Mouse (Mus musculus) lung, postnatal 0 days (tissue): Measurements from ENCODE around the gene Efcab8. TPM values are rescaled to one million over a fixed set of nuclear protein-coding genes. Genes with fewer than 3 reads are reported as not detected.
"Not testable (repeated sequence)": the region's sequence is repeated elsewhere in the genome, so short reads cannot be mapped to it uniquely, and the experiment has no call there.

Experiments
- ATAC-seq: fragments of 200-750 bp; cut with Nextera tagmentation; 2 replicates; pipeline ENCODE4 v1.8.0; 2017; ENCODE audit warnings: moderate library complexity
- DNase-seq: peaks from one replicate; pipeline ENCODE4 v3.0.0-alpha.2; 2016; ENCODE audit warnings: low spot score
- H3K27ac ChIP-seq: fragments of 300-500 bp; sonication (generic); 2 replicates; pipeline ENCODE4 v1.5.1; 2014; ENCODE audit warnings: antibody characterized with exemption, mild to moderate bottlenecking, low read length, mixed read lengths
- H3K27me3 ChIP-seq: fragments of 300-500 bp; sonication (generic); replicated peaks from 2 replicates; pipeline ENCODE4 v1.6.1; 2014; ENCODE audit warnings: low read length, mixed read lengths; ENCODE audit not compliant: insufficient read depth
- H3K36me3 ChIP-seq: fragments of 300-500 bp; sonication (generic); 2 replicates; pipeline ENCODE4 v1.6.1; 2014; ENCODE audit warnings: low read length, mixed read lengths; ENCODE audit not compliant: insufficient read depth
- H3K4me1 ChIP-seq: fragments of 300-500 bp; sonication (generic); 2 replicates; pipeline ENCODE4 v1.6.1; 2014; ENCODE audit warnings: antibody characterized with exemption, low read depth, low read length, mixed read lengths; ENCODE audit not compliant: insufficient read depth
- H3K4me2 ChIP-seq: fragments of 300-500 bp; sonication (generic); replicated peaks from 2 replicates; pipeline ENCODE4 v1.6.1; 2014; ENCODE audit warnings: low read depth, mild to moderate bottlenecking, low read length, moderate library complexity, mixed read lengths
- H3K4me3 ChIP-seq: fragments of 300-500 bp; sonication (generic); 2 replicates; pipeline ENCODE4 v1.5.1; 2014; ENCODE audit warnings: low read depth, low read length
- H3K9ac ChIP-seq: fragments of 300-500 bp; sonication (generic); replicated peaks from 2 replicates; pipeline ENCODE4 v1.6.1; 2014; ENCODE audit warnings: low read depth, mild to moderate bottlenecking
- H3K9me3 ChIP-seq: fragments of 300-500 bp; sonication (generic); 2 replicates; pipeline ENCODE4 v1.6.1; 2016; ENCODE audit warnings: low read length, mixed read lengths
- CTCF ChIP-seq: IDR thresholded peaks from 2 replicates; pipeline ENCODE4 v1.5.1; 2016; ENCODE audit warnings: antibody characterized with exemption, mild to moderate bottlenecking
- EP300 ChIP-seq: IDR thresholded peaks from 2 replicates; pipeline ENCODE4 v1.6.1; 2016; ENCODE audit warnings: antibody characterized with exemption, mild to moderate bottlenecking, control low read depth
- WGBS: fragments of 180-500 bp; shearing (Covaris S2); extraction: QIAGEN DNeasy Blood & Tissue Kit; methylation state at CpG from one replicate; pipeline ENCODE4 v1.1.7; 2014; 5-methylcytosine and 5-hydroxymethylcytosine counted together
- polyA plus RNA-seq: library from polyadenylated mRNA; unstranded; fragments of >200 nt; fragmentation: Nextera tagmentation; extraction: Ambion mirVana; gene quantifications from 2 replicates; pipeline ENCODE4 v1.2.1, GENCODE M21; 2015

The Efcab8 gene
- polyA plus RNA-seq, 1 experiment from 2014 or later, result not detected

- TF ChIP-seq EP300 (no peak), CTCF (no peak)
- ATAC-seq (no peak), DNase-seq (no peak)
- H3K4me1 ChIP-seq, result no peaks in the 10 kb centered on the region
- WGBS, result 52% methylated on average over 3 of the region's 3 CpGs
- no peaks in the 10 kb centered on the region for H3K27me3 ChIP-seq
- no peak overlapping the region for H3K4me2 ChIP-seq
- no peak overlapping the region for H3K4me3 ChIP-seq
- no peak overlapping the region for H3K27ac ChIP-seq
- no peak overlapping the region for H3K9ac ChIP-seq
- no peaks in the 10 kb centered on the region for H3K9me3 ChIP-seq
- no peaks in the 10 kb centered on the region for H3K36me3 ChIP-seq
Observed at GRCm38 (mm10) chr2:153809921-153810320, 30.2 kb downstream of the Efcab8 start.

GRCm38 (mm10) chr2:153822005-153822543, 42.3 kb downstream of the Efcab8 start:
- no peak for ATAC-seq
- WGBS, result 51% methylated on average over 2 of the region's 2 CpGs
- Histone ChIP-seq H3K27ac (no peak overlapping the region), H3K4me3 (no peak overlapping the region), H3K27me3 (no peaks in the 10 kb centered on the region), H3K36me3 (no peaks in the 10 kb centered on the region), H3K4me1 (no peaks in the 10 kb centered on the region), H3K4me2 (no peak overlapping the region), H3K9ac (no peak overlapping the region), H3K9me3 (no peaks in the 10 kb centered on the region)
- no peak for DNase-seq
- TF ChIP-seq EP300 (no peak), CTCF (no peak)

GRCm38 (mm10) chr2:153824593-153824992, 44.9 kb downstream of the Efcab8 start:
- H3K36me3 ChIP-seq, result no peaks in the 10 kb centered on the region
- no peaks in the 10 kb centered on the region for H3K27me3 ChIP-seq
- no peaks in the 10 kb centered on the region for H3K9me3 ChIP-seq
- no peak overlapping the region for H3K9ac ChIP-seq
- no peak overlapping the region for H3K4me3 ChIP-seq
- WGBS, result 54% methylated on average over 6 of the region's 6 CpGs
- no peaks in the 10 kb centered on the region for H3K4me1 ChIP-seq
- no peak overlapping the region for H3K27ac ChIP-seq
- DNase-seq (no peak), ATAC-seq (no peak)
- no peak overlapping the region for H3K4me2 ChIP-seq
- TF ChIP-seq CTCF (no peak), EP300 (no peak)

- H3K9me3 ChIP-seq, H3K27me3 ChIP-seq, H3K4me2 ChIP-seq, H3K4me3 ChIP-seq, DNase-seq, ATAC-seq, H3K27ac ChIP-seq, H3K36me3 ChIP-seq, H3K9ac ChIP-seq, H3K4me1 ChIP-seq: not testable (repeated sequence)
- WGBS, result 68% methylated on average over 32 of the region's 32 CpGs
Observed at GRCm38 (mm10) chr2:153825900-153826299, 46.2 kb downstream of the Efcab8 start.

- no peak overlapping the region for H3K9ac ChIP-seq
Observed at GRCm38 (mm10) chr2:153827171-153827830, 47.6 kb downstream of the Efcab8 start.

GRCm38 (mm10) chr2:153828704-153829103, 49.0 kb downstream of the Efcab8 start:
- H3K9me3 ChIP-seq, result no peaks in the 10 kb centered on the region
- H3K4me1 ChIP-seq, result no peaks in the 10 kb centered on the region
- no peaks in the 10 kb centered on the region for H3K27me3 ChIP-seq
- no peak overlapping the region for H3K4me3 ChIP-seq
- H3K4me2 ChIP-seq, result no peak overlapping the region
- TF ChIP-seq CTCF (no peak), EP300 (no peak)
- no peaks in the 10 kb centered on the region for H3K36me3 ChIP-seq
- no peak overlapping the region for H3K9ac ChIP-seq
- 76% methylated on average over 7 of the region's 7 CpGs for WGBS
- no peak overlapping the region for H3K27ac ChIP-seq
- ATAC-seq (no peak), DNase-seq (no peak)

More at GRCm38 (mm10) chr2:153827171-153827830, 47.6 kb downstream of the Efcab8 start:
- H3K9me3 ChIP-seq, result no peaks in the 10 kb centered on the region
- H3K4me2 ChIP-seq, result no peak overlapping the region
- TF ChIP-seq EP300, result no peak
- TF ChIP-seq CTCF, result no peak
- H3K36me3 ChIP-seq, result no peaks in the 10 kb centered on the region
- H3K27ac ChIP-seq, result no peak overlapping the region
- DNase-seq (no peak), ATAC-seq (no peak)
- WGBS, result 75% methylated on average over 8 of the region's 8 CpGs
- H3K4me3 ChIP-seq, result no peak overlapping the region
- no peaks in the 10 kb centered on the region for H3K27me3 ChIP-seq
- no peaks in the 10 kb centered on the region for H3K4me1 ChIP-seq
